In genomic region chr6:33001271-33001670, GRCm38 (mm10) we compare ENCODE assay signal across 19 mouse cellular contexts.
"Had no signal": no experiment of that assay in that cellular context is flagged by ENCODE, and none has a peak within 500 bp of the region (broad histone marks: within the 10 kb centered on the region; RNA-seq: fewer than 3 reads in every experiment).

No protein-coding gene starts in this region.

- H3K9ac ChIP-seq: intestine, embryonic 15.5 days; liver, embryonic 15.5 days; lung, embryonic 15.5 days; midbrain, embryonic 13.5 days; neural tube, embryonic 13.5 days had no signal

- H3K9me3 ChIP-seq: intestine, embryonic 15.5 days; liver, embryonic 15.5 days; lung, embryonic 15.5 days; megakaryocyte, embryonic 14.5 days; midbrain, embryonic 10.5 days; midbrain, embryonic 13.5 days; neural tube, embryonic 13.5 days had no signal

- DNase-seq: layer of hippocampus, postnatal 36 days; lung, adult 18-20 months; lung, postnatal 10 days; lung, postnatal 36 days; retina, postnatal 1 day; thymus, adult 18-20 months; thymus, postnatal 36 days had no signal

- H3K4me1 ChIP-seq: intestine, embryonic 15.5 days; midbrain, embryonic 10.5 days had no signal

- H3K4me3 ChIP-seq: intestine, embryonic 15.5 days; left cerebral cortex, adult 2 months; liver, embryonic 15.5 days; lung, embryonic 15.5 days; megakaryocyte, embryonic 14.5 days; midbrain, embryonic 10.5 days; midbrain, embryonic 13.5 days; myocyte; neural tube, embryonic 13.5 days had no signal

- ATAC-seq: hindbrain, embryonic 16.5 days; intestine, embryonic 15.5 days; midbrain, embryonic 13.5 days; midbrain, embryonic 16.5 days had no signal

- H3K27ac ChIP-seq: intestine, embryonic 15.5 days; left cerebral cortex, adult 2 months; liver, embryonic 15.5 days; lung, embryonic 15.5 days; midbrain, embryonic 10.5 days; midbrain, embryonic 13.5 days; neural tube, embryonic 13.5 days had no signal

- H3K4me2 ChIP-seq: intestine, embryonic 15.5 days; liver, embryonic 11.5 days; liver, embryonic 15.5 days; lung, embryonic 15.5 days; midbrain, embryonic 13.5 days; neural tube, embryonic 13.5 days had no signal

- H3K36me3 ChIP-seq: intestine, embryonic 15.5 days; liver, embryonic 15.5 days; lung, embryonic 15.5 days; midbrain, embryonic 10.5 days; midbrain, embryonic 13.5 days; neural tube, embryonic 13.5 days had no signal

- H3K27me3 ChIP-seq: intestine, embryonic 15.5 days; liver, embryonic 15.5 days; lung, embryonic 15.5 days; megakaryocyte, embryonic 14.5 days; midbrain, embryonic 13.5 days; neural tube, embryonic 13.5 days had no signal
